Mouse (Mus musculus): Measurements from ENCODE around the gene Mical3. TPM values are rescaled to one million over a fixed set of nuclear protein-coding genes. Genes with fewer than 3 reads are reported as not detected.

Mical3 gene
- polyA plus RNA-seq, 1 experiment from 2014 or later, result 12.9 TPM

DNA sequence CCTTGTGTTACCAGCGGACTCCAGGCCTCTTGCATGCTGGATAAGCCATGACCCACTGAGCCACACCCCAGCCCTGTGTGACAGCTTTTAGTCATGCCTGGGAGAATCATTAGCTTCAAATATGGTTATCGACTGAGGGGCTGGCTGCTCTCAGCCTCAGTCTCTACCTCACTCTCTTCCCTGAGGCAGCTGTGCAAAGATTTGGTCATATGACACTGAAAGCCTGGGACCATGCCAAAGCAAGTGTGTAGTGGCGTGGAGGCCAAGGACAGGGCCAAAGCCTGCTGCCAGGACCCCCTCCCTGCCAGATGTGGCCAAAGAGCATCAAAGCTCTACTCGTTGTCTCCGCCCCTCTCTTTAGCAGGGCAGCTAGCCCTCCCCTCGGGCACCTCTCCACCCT lies 20.9 kb upstream of the Mical3 start:
- DNase-seq (ENCODE audit: low spot score) (no peak), ATAC-seq (replicated peaks; ENCODE audit: low FRiP score, low TSS enrichment, low read depth) (peak; percentile 77)
- peaks cover 11% of the 10 kb centered on the region for H3K4me1 ChIP-seq (replicated peaks; ENCODE audit: control insufficient read depth, insufficient read depth, low read length)
- no peaks in the 10 kb centered on the region for H3K36me3 ChIP-seq (ENCODE audit: control insufficient read depth, insufficient read depth, low read length)
- H3K27ac ChIP-seq (ENCODE audit: low read depth), result no peak overlapping the region
- 44% methylated on average over 6 of the region's 6 CpGs for WGBS
- no peaks in the 10 kb centered on the region for H3K9me3 ChIP-seq (ENCODE audit: control insufficient read depth, low read length)
- H3K9ac ChIP-seq (ENCODE audit: low read length), result no peak overlapping the region
- no peak overlapping the region for H3K4me2 ChIP-seq (ENCODE audit: low read length)
- no peak overlapping the region for H3K4me3 ChIP-seq (ENCODE audit: low read depth, low read length)
- H3K27me3 ChIP-seq (replicated peaks; ENCODE audit: control insufficient read depth, insufficient read depth, low read length), result no peaks in the 10 kb centered on the region

DNA sequence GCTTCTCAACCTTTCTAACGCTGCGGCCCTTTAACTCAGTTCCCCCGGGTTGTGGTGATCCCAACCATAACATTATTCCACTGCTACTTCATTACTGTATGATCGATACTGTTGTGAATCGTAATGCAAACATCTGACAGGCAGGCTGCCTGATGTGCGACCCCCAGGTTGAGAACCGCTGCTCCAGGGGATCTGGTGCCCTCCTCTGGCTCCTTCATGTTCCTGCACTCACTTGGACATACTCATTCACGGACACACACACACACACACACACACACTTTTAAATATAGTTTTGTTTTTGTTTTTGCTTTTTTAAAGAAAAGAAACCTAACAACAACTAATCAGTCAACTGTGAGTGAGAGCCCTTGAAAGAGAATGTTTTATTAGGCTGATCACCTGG lies 19.3 kb upstream of the Mical3 start:
- WGBS, result 93% methylated on average over 8 of the region's 8 CpGs
- Histone ChIP-seq H3K36me3 (ENCODE audit: control insufficient read depth, insufficient read depth, low read length) (no peaks in the 10 kb centered on the region), H3K4me3 (ENCODE audit: low read depth, low read length) (no peak overlapping the region), H3K27ac (ENCODE audit: low read depth) (no peak overlapping the region), H3K9me3 (ENCODE audit: control insufficient read depth, low read length) (no peaks in the 10 kb centered on the region), H3K9ac (ENCODE audit: low read length) (no peak overlapping the region), H3K27me3 (replicated peaks; ENCODE audit: control insufficient read depth, insufficient read depth, low read length) (no peaks in the 10 kb centered on the region), H3K4me1 (replicated peaks; ENCODE audit: control insufficient read depth, insufficient read depth, low read length) (peaks cover 14% of the 10 kb centered on the region), H3K4me2 (ENCODE audit: low read length) (no peak overlapping the region)
- DNase-seq (ENCODE audit: low spot score), result no peak
- ATAC-seq (replicated peaks; ENCODE audit: low FRiP score, low TSS enrichment, low read depth), result no peak

DNA sequence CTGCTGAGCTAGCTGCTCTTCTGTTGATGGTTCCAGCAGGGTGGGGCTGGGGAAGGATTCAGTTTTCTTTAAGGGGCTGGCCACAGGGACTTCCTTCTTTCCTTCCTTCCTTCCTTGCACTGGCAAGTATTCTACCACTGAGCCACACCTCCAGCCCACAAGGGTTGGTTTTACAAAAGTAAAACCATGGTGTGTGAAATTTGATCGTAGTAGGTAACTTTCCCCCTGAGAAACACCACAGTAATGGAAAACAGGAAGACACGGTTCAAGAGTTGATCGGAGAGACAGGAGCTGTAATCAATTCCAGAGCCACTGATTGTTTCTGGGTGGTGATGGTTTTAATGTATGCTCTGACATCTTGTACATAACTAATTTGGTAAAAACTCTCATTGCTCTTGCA lies 18.6 kb upstream of the Mical3 start:
- Histone ChIP-seq H3K36me3 (ENCODE audit: control insufficient read depth, insufficient read depth, low read length) (no peaks in the 10 kb centered on the region), H3K27ac (ENCODE audit: low read depth) (no peak overlapping the region), H3K4me3 (ENCODE audit: low read depth, low read length) (no peak overlapping the region), H3K4me1 (replicated peaks; ENCODE audit: control insufficient read depth, insufficient read depth, low read length) (peaks cover 19% of the 10 kb centered on the region), H3K9ac (ENCODE audit: low read length) (no peak overlapping the region), H3K4me2 (ENCODE audit: low read length) (no peak overlapping the region), H3K27me3 (replicated peaks; ENCODE audit: control insufficient read depth, insufficient read depth, low read length) (no peaks in the 10 kb centered on the region), H3K9me3 (ENCODE audit: control insufficient read depth, low read length) (no peaks in the 10 kb centered on the region)
- DNase-seq (ENCODE audit: low spot score), result no peak
- no peak for ATAC-seq (replicated peaks; ENCODE audit: low FRiP score, low TSS enrichment, low read depth)
- WGBS, result 80% methylated on average over 3 of the region's 3 CpGs

DNA sequence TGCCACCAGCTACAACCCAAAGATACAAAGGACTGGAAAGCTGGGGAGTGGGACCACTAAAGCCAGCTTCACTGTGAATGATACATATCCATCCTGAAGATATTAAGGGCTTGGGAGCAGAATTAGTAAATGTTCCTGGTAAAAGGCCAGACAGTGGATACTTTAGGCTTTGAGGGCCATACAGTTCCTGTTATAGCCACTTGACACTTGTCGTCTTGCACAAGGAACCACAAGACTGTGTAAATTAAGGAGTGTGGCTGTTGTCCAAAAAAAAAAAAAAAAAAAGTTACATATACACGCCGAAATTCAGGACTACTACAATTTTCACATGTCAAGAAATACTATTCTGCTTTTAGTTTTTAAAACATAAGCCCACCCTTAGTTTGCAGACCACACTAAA lies 17.6 kb upstream of the Mical3 start:
- Histone ChIP-seq H3K4me3 (ENCODE audit: low read depth, low read length) (no peak overlapping the region), H3K9me3 (ENCODE audit: control insufficient read depth, low read length) (no peaks in the 10 kb centered on the region), H3K9ac (ENCODE audit: low read length) (no peak overlapping the region), H3K27me3 (replicated peaks; ENCODE audit: control insufficient read depth, insufficient read depth, low read length) (no peaks in the 10 kb centered on the region), H3K4me1 (replicated peaks; ENCODE audit: control insufficient read depth, insufficient read depth, low read length) (peaks cover 27% of the 10 kb centered on the region), H3K4me2 (ENCODE audit: low read length) (no peak overlapping the region), H3K27ac (ENCODE audit: low read depth) (no peak overlapping the region), H3K36me3 (ENCODE audit: control insufficient read depth, insufficient read depth, low read length) (no peaks in the 10 kb centered on the region)
- no peak for DNase-seq (ENCODE audit: low spot score)
- WGBS, result 41% methylated on average over 3 of the region's 3 CpGs
- no peak for ATAC-seq (replicated peaks; ENCODE audit: low FRiP score, low TSS enrichment, low read depth)

DNA sequence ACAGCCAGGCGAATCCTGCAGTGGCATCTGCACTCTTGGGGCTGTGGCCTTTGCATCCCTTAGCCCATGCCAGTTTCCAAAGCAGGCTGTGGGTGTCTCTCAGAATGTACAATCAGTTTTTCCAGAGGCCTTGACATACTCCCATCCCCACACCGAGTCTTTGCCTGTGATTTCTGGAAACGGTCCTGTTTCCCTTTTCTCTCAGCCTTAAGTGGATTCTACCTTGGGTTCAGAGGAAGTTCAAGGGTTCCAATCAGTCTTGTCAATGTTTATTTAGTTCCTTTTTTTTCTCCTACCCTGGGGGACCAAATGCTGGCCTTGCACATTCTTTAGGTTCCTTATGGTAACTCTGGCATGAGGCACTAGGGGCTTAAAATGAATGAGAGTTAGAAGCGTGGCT lies 16.0 kb upstream of the Mical3 start:
- H3K9ac ChIP-seq (ENCODE audit: low read length), result no peak overlapping the region
- H3K4me3 ChIP-seq (ENCODE audit: low read depth, low read length), result no peak overlapping the region
- H3K27me3 ChIP-seq (replicated peaks; ENCODE audit: control insufficient read depth, insufficient read depth, low read length), result no peaks in the 10 kb centered on the region
- no peaks in the 10 kb centered on the region for H3K36me3 ChIP-seq (ENCODE audit: control insufficient read depth, insufficient read depth, low read length)
- 33% methylated on average over 4 of the region's 4 CpGs for WGBS
- H3K4me1 ChIP-seq (replicated peaks; ENCODE audit: control insufficient read depth, insufficient read depth, low read length), result peaks cover 27% of the 10 kb centered on the region
- H3K9me3 ChIP-seq (ENCODE audit: control insufficient read depth, low read length), result no peaks in the 10 kb centered on the region
- no peak for ATAC-seq (replicated peaks; ENCODE audit: low FRiP score, low TSS enrichment, low read depth)
- no peak overlapping the region for H3K4me2 ChIP-seq (ENCODE audit: low read length)
- DNase-seq (ENCODE audit: low spot score), result no peak
- no peak overlapping the region for H3K27ac ChIP-seq (ENCODE audit: low read depth)

DNA sequence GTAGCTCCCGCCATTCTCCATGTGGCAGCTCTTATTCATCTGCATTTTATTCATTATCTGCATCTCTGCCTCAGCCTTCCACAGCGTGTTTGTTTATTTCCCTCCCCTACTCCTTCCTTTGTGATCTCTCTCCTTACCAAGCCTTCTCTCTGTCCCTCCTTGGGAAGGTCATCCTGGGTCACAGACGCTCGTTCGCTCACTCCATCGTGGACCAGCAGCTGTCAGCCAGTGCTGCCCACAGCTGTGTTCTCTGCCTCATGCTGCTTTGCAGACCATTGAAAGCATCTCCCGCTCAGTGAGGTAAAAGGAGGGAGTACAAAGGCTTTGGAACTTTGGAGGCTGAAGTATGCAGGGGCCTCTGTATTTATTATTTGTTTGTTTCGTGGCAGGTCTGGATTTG lies 15.1 kb upstream of the Mical3 start:
- no peaks in the 10 kb centered on the region for H3K27me3 ChIP-seq (replicated peaks; ENCODE audit: control insufficient read depth, insufficient read depth, low read length)
- no peak for DNase-seq (ENCODE audit: low spot score)
- no peak overlapping the region for H3K9ac ChIP-seq (ENCODE audit: low read length)
- no peak overlapping the region for H3K4me2 ChIP-seq (ENCODE audit: low read length)
- H3K4me3 ChIP-seq (ENCODE audit: low read depth, low read length), result no peak overlapping the region
- H3K27ac ChIP-seq (ENCODE audit: low read depth), result no peak overlapping the region
- 52% methylated on average over 8 of the region's 8 CpGs for WGBS
- H3K4me1 ChIP-seq (replicated peaks; ENCODE audit: control insufficient read depth, insufficient read depth, low read length), result peaks cover 23% of the 10 kb centered on the region
- ATAC-seq (replicated peaks; ENCODE audit: low FRiP score, low TSS enrichment, low read depth), result no peak
- H3K9me3 ChIP-seq (ENCODE audit: control insufficient read depth, low read length), result no peaks in the 10 kb centered on the region
- H3K36me3 ChIP-seq (ENCODE audit: control insufficient read depth, insufficient read depth, low read length), result no peaks in the 10 kb centered on the region

DNA sequence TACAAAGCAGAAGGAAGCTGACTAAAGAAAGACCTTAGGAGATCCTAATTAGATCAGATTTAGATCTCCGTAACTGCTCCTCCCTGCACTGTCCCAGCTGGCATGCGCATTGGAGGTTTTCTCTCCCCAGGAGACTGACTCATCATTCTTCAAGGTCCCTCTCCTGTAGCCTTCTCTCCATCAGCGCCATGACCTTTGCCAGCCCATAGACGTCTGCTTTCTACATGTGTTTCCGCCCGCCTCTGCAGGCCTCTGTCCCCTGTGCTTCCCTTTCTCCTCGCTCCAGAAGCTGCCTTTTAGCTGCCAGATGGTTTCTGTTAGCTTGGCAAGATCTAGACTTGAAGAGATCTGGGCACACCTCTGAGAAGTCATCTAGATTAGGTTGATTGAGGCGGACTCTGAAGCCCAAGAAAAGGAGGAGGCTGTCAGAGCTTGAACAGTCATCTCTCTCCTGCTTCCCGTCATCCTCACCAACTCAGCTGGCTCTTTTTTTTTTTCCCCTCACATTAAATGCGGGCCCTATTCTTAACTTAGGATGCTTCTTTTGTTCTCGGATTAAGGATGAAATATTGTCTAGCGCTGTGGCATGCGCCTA lies 14.3 kb upstream of the Mical3 start:
- 56% methylated on average over 13 of the region's 13 CpGs for WGBS
- Histone ChIP-seq H3K27me3 (replicated peaks; ENCODE audit: control insufficient read depth, insufficient read depth, low read length) (no peaks in the 10 kb centered on the region), H3K9ac (ENCODE audit: low read length) (no peak overlapping the region), H3K4me1 (replicated peaks; ENCODE audit: control insufficient read depth, insufficient read depth, low read length) (peaks cover 23% of the 10 kb centered on the region), H3K9me3 (ENCODE audit: control insufficient read depth, low read length) (no peaks in the 10 kb centered on the region), H3K4me2 (ENCODE audit: low read length) (no peak overlapping the region), H3K36me3 (ENCODE audit: control insufficient read depth, insufficient read depth, low read length) (no peaks in the 10 kb centered on the region), H3K4me3 (ENCODE audit: low read depth, low read length) (no peak overlapping the region), H3K27ac (ENCODE audit: low read depth) (no peak overlapping the region)
- 0 out of 2 replicates have a peak, but pooled peaks have one; percentile 45 for ATAC-seq (replicated peaks; ENCODE audit: low FRiP score, low TSS enrichment, low read depth)
- no peak for DNase-seq (ENCODE audit: low spot score)

DNA sequence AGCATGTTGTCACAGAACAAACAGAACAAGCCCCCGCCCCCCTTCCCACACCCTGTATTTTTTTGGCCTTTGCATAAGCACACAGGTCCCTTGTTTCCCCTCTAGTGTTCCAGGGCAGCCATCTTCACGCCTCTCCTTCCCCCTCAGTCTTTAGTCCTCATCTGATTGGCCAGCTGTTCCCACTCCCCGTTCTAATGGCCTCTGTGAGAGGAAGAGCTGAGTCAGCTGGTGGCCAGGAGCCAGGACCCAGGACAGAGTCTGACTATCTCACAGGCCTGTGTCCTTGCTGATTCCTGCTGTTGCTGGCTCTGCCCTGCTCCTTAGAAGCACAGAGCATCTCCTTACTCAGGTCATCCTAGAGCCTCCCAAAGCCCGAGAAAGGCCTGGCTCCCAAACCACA lies 13.3 kb upstream of the Mical3 start:
- no peak overlapping the region for H3K4me2 ChIP-seq (ENCODE audit: low read length)
- ATAC-seq (replicated peaks; ENCODE audit: low FRiP score, low TSS enrichment, low read depth), result peak; percentile 25; the same call in 1 of the 2 replicates
- no peaks in the 10 kb centered on the region for H3K9me3 ChIP-seq (ENCODE audit: control insufficient read depth, low read length)
- H3K4me3 ChIP-seq (ENCODE audit: low read depth, low read length), result no peak overlapping the region
- H3K36me3 ChIP-seq (ENCODE audit: control insufficient read depth, insufficient read depth, low read length), result no peaks in the 10 kb centered on the region
- no peaks in the 10 kb centered on the region for H3K27me3 ChIP-seq (replicated peaks; ENCODE audit: control insufficient read depth, insufficient read depth, low read length)
- H3K27ac ChIP-seq (ENCODE audit: low read depth), result no peak overlapping the region
- H3K4me1 ChIP-seq (replicated peaks; ENCODE audit: control insufficient read depth, insufficient read depth, low read length), result peaks cover 23% of the 10 kb centered on the region
- WGBS, result 53% methylated on average over 4 of the region's 4 CpGs
- no peak for DNase-seq (ENCODE audit: low spot score)
- no peak overlapping the region for H3K9ac ChIP-seq (ENCODE audit: low read length)

DNA sequence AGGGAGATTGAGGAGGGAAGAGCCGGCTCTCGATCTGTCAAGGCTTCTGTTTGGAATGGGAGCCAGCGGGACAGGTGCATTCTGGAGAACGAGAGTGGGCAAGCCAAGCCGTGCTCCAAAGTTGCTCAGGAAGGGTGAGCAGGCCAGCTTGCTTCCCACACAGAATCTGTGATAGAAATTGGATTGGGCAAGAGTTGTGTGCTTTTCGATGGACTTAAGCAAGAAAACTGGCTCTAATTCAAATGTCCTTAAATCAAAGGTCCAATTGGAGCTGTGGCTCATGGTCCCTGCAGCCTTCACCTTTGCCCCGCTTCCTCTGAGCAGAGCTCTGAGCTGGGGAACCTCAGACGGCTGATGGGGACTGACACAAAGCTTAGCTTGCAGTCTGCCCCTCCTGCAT lies 12.6 kb upstream of the Mical3 start:
- Histone ChIP-seq H3K36me3 (ENCODE audit: control insufficient read depth, insufficient read depth, low read length) (no peaks in the 10 kb centered on the region), H3K4me3 (ENCODE audit: low read depth, low read length) (no peak overlapping the region), H3K27ac (ENCODE audit: low read depth) (no peak overlapping the region), H3K4me1 (replicated peaks; ENCODE audit: control insufficient read depth, insufficient read depth, low read length) (peaks cover 23% of the 10 kb centered on the region), H3K9me3 (ENCODE audit: control insufficient read depth, low read length) (no peaks in the 10 kb centered on the region), H3K4me2 (ENCODE audit: low read length) (no peak overlapping the region), H3K27me3 (replicated peaks; ENCODE audit: control insufficient read depth, insufficient read depth, low read length) (no peaks in the 10 kb centered on the region), H3K9ac (ENCODE audit: low read length) (no peak overlapping the region)
- WGBS, result 82% methylated on average over 8 of the region's 8 CpGs
- DNase-seq (ENCODE audit: low spot score), result no peak
- ATAC-seq (replicated peaks; ENCODE audit: low FRiP score, low TSS enrichment, low read depth), result no peak
